Mouse (Mus musculus): ENCODE data around the gene Gpc1.

Gpc1 gene

DNA sequence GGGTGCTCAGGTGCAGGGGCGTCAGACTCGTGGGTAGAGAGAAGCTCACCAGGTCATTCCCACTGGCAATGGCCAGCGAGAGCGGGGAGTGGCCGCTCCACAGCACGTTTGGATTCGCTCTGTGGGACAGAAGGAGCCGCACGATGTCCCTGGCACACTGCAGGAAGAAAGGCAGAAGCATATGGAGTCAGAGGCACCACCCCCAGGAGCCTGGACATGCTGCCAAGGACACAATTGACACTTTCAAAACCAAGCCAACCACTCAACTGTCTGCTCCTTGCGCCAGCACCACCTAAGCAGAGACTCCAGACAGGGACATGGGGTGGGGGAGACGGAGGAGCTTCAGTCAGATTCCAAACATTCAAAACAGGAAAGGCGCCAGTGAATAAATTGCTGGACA is 47.8 kb downstream of the Gpc1 start:
- no peak for DNase-seq (ENCODE audit: low read depth, low spot score)

DNA sequence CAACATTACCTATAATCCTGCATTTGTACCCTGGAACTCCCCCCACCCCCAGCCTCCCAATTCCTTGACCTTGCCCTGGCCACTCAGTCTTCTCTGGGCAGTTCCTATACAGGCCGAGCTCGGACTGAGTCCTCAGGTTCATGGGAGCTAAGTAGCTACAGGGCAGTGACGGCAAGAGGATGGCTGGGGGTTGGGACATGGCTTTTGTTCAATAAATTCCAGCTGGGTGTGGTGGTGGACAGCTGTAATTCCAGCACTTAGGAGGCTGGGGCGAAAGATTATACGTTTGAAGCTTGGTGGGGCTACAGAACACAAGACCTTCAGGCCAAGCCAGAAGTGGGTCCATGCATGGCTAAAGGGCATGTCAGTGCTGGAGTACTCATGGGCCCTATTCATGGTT is 48.7 kb downstream of the Gpc1 start:
- DNase-seq (ENCODE audit: low read depth, low spot score) = no peak

DNA sequence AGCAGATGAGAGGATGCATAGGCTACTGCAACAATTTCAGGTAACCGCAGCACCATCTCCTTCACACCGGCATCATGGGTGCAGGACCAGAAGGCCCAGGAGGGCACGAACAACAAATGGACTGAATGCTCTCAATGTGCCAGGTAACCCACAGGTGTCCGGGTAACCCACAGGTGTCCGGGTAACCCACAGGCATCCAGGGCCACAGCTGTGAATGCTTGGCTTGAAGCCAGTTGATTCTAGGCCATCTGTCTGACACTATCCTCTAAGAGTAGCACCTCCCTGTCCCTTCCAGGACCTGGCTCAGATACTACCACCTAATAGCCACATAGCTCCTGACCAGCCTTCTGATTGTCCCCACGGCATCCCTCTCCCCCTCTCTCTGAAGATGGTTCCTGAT is 50.5 kb downstream of the Gpc1 start:
- no peak for DNase-seq (ENCODE audit: low read depth, low spot score)

DNA sequence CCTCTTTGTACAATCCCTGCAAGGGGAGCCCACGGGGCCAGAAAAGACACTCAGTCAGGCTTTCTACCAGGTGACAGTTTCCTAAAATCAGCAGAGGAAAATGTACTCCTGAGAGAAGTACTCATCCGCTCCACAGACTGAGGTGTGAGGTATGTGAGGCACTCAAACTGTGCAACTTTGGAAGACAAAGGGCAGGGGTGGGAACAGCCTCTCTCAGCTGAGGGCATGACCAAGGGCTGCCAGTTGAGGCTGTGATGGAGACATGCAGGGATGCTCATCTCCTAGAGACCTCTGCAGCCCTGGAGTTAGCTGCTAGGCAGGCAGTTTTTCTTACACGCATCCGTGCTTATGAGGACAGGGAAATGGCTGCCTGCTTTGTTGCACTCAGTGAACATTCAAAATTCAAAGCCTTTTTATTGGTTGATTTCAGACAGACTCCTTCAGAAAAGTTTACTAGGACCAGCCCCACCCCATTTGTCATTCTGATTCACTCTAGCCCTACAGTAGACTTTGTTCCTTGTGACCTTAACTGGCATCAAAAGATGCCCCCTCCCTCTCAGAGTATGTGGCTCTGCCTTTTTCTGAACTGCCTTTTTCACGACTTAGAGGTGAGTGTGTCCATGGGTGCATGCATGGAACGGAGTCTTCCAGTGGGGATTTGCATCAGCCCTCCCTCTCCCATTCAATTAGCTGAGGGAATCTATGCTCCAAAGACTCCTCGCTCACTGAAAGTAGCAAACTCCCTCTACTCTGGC is 57.6 kb downstream of the Gpc1 start:
- DNase-seq (ENCODE audit: low read depth, low spot score) = peak; percentile 94

DNA sequence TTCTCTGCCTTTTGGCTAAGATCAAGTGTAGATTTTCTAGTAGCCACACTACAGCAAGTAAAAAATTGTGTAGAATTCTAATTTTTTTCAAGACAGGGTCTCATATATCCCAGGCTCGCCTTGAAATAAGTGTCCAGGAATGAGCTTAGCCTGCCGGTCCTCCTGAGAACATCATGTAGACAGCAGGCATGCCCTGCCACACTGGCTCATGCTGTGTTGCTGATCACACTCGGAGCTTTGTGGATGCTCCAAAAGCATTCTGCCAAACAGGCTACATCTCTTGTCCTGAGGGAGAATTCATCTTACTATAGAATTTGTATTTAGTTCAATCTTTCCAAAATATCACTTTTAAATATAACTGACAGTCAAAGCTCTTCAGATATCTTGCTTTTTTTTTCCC is 61.3 kb downstream of the Gpc1 start:
- DNase-seq (ENCODE audit: low read depth, low spot score) = no peak

DNA sequence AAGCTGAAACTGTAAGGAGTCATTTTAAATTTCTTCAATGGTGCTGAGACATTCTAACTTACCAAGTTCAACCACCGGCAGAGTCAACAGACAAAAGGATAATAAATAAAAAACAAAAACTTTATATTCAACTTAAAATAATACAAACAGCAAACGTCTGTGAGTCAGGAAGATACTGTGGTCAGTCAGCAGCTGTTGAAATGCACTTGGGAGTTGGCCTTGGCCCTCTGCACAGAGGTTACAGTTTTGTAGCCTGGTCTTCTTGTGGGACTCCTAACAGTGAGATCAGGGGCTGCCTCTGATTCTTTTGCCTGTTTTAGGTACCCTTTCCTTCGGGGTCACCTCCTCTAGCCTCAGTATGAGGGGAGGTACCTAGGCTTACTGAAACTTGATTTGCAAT is 62.5 kb downstream of the Gpc1 start:
- no peak for DNase-seq (ENCODE audit: low read depth, low spot score)

DNA sequence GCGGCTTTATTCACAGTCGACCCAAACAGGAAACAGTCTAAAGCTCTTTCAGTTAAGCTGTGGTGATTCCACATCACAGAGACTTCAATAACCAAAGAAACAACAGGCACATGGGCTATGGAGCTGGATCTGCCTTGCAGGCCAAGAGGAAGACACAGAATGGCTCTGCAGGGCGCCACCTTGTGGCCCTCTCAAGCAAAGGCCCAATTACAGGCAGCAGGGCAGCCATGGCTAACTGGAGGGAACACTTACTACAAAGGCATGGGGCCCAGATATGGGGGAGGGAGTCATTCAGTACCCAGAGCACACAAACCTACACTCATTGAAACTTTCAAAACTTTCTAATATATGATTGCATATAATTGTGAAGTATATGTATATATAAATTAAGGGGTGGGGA is 63.6 kb downstream of the Gpc1 start:
- peak; percentile 94 for DNase-seq (ENCODE audit: low read depth, low spot score)

DNA sequence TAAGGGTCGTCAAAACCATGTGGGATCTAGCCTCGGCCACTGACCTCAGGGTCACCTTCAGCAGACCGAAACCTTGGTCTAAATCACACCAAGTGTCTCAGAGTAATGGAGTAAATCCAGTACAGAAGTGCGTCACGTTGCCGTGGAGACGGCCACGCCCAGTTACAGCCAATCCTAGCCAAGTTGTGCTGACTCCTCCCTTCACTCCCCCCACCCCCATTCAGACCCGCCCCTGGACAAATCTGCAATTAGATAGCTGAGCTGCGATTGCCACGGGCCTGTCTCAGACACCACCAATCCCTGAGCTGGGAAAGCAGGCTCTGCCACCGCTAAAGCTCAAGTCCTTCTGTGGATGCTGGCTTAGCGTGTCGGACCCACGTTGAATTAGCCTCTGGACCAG is 71.3 kb downstream of the Gpc1 start, which contains the start of gene Ankmy1:
Gene Ankmy1 (minus strand): TSS at position 121 of the 400 bp plus-strand sequence.
- DNase-seq (ENCODE audit: low read depth, low spot score) = peak; percentile 93

DNA sequence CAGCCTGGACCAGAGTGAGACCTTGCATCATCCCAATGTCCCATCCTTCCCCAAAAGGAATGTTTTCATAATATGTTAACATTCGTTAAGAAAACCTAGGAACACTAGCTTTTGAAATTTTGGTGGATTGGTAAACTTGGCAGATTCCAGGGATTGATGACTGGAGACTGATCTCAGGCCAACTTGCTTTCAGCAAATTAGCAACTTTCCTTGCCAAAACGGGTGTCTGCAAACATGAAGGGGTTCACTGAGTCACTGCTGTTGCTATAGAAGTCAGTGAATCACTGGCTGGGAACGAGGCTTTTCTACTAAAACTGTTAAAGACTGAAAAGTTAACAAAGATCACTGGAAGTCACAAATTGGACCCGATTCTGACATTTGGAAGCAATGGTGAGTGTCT is 72.2 kb downstream of the Gpc1 start:
- DNase-seq (ENCODE audit: low read depth, low spot score) = no peak

DNA sequence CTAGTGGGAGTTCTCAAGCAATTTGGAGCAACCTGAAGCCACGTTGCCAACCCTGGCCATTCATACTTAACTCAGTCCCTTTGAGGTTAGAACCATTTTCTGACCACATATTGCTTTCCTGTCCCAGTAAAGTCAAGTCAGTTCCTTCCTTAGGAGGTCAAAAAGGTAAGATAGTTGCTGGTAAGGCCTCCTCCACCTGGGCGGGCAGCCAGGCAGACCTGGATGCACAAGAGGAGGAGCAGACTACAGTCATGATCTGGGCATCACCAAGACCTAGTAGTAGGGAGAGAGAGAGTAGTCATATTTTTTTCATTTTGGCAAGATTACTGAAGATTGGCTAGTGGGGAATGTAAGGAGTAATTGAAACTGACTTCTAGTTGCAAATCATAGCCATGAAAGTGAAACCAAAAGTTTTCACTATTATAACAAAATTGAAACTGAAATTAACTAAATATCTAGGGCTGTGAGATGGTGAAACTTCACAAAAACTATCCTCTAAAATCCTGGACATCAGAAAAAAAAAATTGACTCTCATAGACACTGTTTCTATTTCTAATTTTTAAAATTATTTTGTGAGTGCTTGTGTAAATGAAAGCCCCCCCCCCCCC is 74.4 kb downstream of the Gpc1 start:
- no peak for DNase-seq (ENCODE audit: low read depth, low spot score)

DNA sequence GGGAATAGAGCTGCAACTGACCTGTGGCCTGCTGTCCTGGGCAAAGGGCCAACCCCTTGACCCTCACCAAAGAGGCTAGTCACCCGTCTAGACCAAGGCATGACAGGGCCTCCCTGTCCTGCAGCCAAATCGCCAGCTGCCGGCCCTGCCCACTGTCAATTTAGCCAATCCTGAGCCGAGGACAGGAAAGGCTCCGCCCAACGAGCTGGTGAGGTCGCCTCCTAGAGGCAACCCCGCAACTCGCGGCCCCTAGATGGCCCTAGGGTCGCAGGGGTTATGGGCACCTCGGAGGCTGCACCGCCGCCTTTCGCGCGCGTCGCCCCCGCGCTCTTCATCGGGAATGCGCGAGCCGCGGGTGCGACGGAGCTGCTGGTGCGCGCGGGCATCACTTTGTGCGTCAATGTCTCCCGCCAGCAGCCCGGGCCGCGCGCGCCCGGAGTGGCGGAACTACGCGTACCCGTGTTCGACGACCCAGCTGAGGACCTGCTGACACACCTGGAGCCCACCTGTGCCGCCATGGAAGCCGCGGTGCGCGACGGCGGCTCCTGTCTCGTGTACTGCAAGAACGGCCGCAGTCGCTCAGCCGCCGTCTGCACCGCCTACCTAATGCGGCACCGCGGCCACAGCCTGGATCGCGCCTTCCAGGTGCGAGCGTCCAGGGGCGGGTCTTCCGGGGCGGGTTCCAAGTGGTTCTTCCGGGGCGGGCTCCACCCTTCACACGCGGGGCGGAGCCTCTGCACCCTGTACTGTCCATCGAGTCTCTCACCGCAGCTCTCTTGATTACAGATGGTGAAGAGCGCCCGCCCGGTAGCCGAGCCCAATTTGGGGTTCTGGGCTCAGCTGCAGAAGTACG is 75.6 kb downstream of the Gpc1 start, which contains the start of gene Dusp28:
Gene Dusp28 (plus strand): TSS at position 203 of the 853 bp plus-strand sequence.
- peak; percentile 96 for DNase-seq (ENCODE audit: low read depth, low spot score)

DNA sequence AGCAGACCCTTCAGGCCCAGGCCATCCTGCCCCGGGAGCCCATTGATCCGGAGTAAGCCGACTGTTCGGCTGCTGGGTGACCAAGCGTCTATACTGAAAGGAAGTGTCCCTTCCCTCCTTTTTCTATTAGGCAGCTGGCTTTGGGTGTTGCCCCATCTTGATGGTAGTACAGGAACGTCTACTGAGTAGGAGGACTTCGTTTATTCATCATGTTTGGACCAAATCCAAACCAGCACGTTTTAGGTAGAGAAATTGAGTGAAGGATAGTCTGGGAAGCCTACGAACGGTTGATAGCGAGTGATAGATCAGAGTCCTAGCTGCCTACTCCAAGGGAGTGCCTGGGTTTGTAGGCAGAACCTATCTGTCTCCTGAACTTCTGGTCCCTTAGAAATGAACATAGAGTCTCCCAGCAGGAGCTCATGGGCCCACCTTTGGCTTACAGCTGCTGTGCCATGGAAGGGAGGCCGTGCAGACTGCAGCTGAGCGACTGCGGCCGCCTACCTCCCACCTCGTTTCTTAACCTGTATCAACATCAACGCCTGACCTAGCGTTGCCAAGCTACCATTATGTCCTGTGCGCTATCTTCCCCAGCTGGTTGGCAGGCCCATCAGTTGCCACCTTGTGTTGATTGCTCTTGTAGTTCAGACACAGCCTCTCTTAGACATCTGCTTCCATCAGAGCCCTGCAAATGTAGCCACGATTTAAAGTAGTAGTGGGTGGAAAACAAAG is 76.4 kb downstream of the Gpc1 start:
- DNase-seq (ENCODE audit: low read depth, low spot score) = no peak

DNA sequence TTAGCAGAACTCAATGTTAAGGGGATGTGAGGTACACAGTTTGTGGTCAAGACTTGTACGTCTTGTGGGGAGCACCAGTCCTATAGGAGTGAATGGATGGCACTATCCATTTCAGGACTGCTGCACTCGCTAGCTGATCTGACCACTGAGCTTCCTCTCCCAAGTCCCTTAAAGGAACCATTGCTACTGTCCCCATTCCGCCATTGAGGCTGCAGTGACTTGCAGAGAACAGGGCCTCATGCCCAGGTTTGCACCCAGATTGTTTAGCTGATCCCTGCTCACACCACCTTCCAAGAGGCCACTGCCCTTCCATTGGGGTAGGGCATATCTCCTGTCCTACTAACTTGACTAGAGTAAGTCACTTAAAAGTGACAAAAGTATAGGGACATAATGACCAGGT is 77.2 kb downstream of the Gpc1 start:
- DNase-seq (ENCODE audit: low read depth, low spot score) = no peak

DNA sequence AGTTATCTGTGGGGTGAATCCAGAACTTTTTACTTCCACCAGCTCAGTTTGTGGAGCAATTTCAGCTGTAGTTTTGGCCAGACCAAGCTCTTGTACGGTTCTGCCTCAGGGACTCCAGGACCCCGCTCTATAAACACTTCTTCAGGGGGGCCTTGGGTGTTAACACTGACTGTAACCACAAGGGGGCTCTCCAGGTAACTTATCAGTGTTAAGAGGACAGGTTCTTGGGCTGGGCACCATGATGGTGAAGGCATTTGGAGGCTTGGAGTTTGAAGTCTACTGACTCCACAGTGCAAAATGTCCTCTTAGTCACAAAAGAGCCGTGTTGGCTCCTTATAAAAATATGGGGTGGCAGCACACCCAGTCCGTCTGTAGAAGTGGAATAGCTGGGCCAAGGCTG is 77.6 kb downstream of the Gpc1 start:
- DNase-seq (ENCODE audit: low read depth, low spot score) = peak; percentile 83

All from ZHBTc4 (cell line).